Mouse (Mus musculus) thymus, postnatal 10 days (tissue): ENCODE data around the gene Mrps34.
"Not testable (repeated sequence)": the region's sequence is repeated elsewhere in the genome, so short reads cannot be mapped to it uniquely, and the experiment has no call there.

Source experiments
- DNase-seq, 2 experiments: peaks; one replicate each; pipeline ENCODE4 v3.0.0; 2021; ENCODE audit warnings: low spot score in 2 of 2

The Mrps34 gene

GRCm38 (mm10) chr17:24899153-24899552, 4.2 kb downstream of the Mrps34 start:
- no peak for DNase-seq

GRCm38 (mm10) chr17:24900014-24900413, 5.1 kb downstream of the Mrps34 start:
- DNase-seq: no peak

DNA sequence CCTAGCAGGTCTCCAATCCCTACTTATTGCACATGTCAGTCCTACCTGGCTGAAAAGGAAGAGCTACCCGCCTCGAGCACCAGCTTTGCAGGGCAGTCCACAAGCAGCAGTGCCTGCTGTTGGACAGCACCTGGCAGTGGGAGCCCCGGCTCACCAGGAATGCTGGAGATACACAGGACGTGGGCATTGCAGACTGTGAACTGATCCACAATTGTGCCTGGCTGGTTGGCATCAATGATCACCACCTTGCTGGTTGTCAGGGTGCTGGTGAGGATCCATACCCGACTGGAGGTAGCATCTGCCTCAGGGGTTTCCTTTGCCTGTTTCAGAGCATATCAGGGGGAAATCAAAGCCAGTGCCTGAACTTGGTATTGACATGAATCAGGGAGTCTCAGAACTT, 7.2 kb downstream of the Mrps34 start:
- DNase-seq: no peak

- peak in 1 of 2 experiments; percentile 42 for DNase-seq
These were observed 8.0 kb downstream of the Mrps34 start for GRCm38 (mm10) chr17:24902671-24903474.

DNA sequence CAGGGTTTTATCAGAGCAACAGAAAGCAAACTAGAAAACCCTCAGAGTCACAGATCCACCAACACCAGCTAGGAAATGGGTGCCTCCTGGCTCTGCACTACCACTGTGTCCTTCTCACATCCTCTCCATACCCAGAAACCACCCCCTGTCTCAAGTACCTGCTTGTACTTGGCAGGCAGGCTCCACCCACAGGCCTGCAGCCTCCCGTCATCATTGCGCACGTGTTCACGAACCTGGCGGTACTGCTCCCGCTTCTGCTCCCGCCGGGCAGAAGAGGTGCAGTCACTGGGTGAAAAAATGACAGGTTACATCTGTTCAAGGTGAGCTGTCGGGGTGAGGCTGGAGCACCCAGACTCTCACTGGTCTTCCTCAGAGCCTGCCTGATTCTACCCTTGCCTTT, 8.9 kb downstream of the Mrps34 start:
- no peak for DNase-seq

- DNase-seq: no peak
These were observed 12.7 kb downstream of the Mrps34 start for GRCm38 (mm10) chr17:24907591-24907990.

DNA sequence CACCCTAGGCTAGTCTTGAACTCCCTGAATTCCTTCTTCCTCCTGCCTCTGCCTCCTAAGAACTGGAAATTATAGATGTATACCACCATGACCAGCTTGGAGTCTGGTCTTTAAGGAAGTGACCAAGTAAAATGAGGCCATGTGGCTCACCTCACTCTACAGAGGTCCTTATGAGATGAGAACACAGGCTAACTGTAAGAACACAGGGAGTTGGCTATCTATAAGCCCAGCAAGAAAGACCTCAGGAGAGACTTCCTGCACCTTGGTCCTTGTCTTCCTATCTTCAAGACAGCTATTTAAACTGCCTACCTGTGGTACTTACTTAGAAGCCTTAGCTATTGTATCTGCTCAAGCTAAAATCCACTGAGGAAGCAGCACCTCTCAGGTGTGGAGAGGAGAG, 19.1 kb downstream of the Mrps34 start:
- no peak for DNase-seq

GRCm38 (mm10) chr17:24923246-24923645, 28.3 kb downstream of the Mrps34 start:
- DNase-seq: no peak

- DNase-seq: no peak
These were observed 34.6 kb downstream of the Mrps34 start for GRCm38 (mm10) chr17:24929506-24929905.

DNA sequence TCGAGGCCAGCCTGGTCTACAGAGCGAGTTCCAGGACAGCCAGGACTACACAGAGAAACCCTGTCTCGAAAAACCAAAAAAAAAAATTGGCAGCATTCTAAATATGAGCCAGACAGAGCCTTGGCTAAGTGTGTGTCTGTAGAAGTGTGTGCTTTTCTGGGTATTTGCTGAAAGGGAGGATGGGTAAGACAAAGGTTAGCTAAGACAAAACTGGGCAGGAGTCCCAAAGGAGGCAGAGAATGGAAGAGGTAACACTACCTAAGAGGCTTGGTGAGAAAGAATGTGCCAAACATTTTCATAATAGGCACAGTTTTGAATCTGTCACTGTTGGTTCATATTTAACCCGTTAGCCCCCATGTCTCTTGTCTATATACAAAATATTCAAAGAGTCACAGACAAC, 37.5 kb downstream of the Mrps34 start:
- DNase-seq: no peak

DNA sequence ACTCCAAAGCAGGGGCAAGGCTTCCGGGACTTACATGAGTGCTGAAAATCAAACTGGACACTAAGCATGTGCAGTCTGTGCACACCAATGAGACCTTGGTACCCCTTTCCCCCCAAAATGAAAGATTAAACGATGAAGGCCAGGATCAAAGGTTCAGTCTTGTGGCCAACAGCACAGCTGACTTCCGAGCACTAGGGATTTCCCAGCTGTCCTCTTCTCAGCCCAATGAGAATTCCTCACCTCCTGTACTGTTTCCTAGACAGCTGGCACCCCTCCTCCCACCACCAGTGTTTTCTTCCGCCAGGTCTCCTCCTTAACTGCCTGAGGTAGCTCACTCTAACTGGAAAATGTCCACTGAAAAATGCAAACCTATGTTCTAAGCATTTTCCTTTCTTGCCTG, 38.2 kb downstream of the Mrps34 start:
- no peak for DNase-seq

GRCm38 (mm10) chr17:24934926-24935325, 40.0 kb downstream of the Mrps34 start:
- no peak for DNase-seq

DNA sequence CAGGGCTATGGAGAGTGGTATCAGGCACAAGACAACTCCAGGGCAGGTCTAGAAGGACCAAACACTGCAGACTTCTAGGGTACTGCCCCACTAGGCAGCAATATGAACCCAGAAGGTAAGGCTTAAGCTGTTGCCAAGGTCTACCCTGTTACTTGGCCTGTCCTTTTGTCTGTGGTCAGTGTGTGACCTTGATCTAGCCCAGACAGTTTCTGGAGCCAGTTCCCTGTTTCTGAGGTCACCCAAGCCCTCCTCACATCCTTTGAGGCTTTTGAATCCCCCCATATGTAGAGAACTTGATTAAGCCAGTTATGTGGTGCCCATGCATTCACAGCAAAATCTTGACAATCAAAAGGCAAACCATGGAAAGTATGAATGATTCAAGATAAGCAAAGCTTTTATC, 40.8 kb downstream of the Mrps34 start:
- DNase-seq: no peak

- peak; percentile 91 to 95 for DNase-seq
These were observed 41.6 kb downstream of the Mrps34 start, which contains the start of gene Mapk8ip3 for GRCm38 (mm10) chr17:24936259-24937237. TSS of gene Mapk8ip3 (minus strand) at chr17:24936977.

- no peak for DNase-seq
These were observed 42.4 kb downstream of the Mrps34 start for GRCm38 (mm10) chr17:24937266-24937665.

DNA sequence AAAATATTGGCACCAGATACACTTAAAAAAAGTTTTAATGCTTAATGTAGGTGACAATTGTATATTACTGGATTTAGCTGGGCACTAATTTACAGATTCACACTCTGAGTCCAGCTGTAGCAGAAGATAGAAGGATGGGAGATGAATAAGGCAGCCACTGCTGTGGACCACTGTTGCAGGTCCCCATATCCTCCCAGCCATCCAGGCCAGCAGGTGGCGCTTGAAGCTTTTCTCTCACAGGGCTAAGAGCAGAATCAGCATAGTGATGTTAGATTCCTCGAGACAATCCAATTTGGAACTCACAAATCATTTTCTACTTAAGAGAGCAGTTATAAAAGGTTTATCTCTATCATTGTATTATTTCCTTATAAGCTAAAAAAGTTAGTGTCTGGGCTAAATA, 47.5 kb downstream of the Mrps34 start:
- peak in 1 of 2 experiments; percentile 22 for DNase-seq

- DNase-seq: no peak
These were observed 48.1 kb downstream of the Mrps34 start for GRCm38 (mm10) chr17:24943036-24943435.

- not testable (repeated sequence) for DNase-seq
These were observed 48.7 kb downstream of the Mrps34 start for GRCm38 (mm10) chr17:24943589-24943988.
